Mouse (Mus musculus): ENCODE data around the gene Tmem69.

Gene Tmem69

DNA sequence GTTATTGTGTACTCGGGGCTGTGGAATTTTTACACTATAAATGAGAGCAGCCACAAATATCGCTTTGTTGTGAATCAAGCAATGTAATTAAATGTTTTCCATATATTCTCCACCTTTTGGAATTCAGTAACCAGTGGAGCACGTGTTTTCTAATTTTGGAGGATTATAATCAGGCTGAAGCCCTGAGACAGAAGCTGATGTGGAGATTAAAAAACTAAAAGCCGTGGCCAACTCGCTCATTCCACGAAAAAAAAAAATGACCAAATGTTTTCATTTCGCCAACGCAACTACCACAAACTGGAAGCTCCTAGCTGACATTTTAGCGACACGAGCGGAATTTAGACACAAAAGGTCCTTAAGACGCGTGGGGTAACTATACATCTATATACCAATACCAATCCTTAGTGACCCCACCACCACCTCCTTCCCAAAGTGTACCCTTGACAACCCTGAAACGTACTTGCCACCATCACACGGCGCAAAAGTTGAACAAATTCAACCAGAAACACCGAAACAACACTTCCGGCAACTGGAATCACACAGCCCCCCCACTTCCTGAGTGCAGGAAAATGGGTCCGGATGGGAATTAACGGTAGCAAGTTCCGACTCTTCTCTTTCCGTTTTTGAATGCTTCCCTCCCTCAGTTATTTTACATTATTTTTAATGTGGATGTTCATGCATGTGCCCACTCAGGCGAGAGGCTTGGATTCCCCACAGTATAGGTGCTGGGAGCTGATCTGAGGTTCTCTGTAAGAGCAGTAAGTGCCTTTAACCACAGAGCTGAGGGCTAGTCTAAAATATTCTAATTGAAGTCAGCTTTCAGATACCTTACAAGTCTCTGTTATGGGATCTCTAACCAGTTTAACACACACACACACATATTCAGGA lies at the start of gene Tmem69:
TSS of gene Tmem69 (minus strand) at position 524 of the 888 bp plus-strand sequence.
- POLR2A ChIA-PET = interaction anchor here (0.5 to 3.3 kb wide), 36 partner anchors 8 to 443 kb away, joined by 3 to 49 read pairs (median 7); partner anchors contain the start of genes Ipp (in 2 of the 4), Pik3r3 (in 2 of the 4), Prdx1 (in 2 of the 4) and Akr1a1 (in 1 of the 4)
- CTCF ChIA-PET = no interaction called here

DNA sequence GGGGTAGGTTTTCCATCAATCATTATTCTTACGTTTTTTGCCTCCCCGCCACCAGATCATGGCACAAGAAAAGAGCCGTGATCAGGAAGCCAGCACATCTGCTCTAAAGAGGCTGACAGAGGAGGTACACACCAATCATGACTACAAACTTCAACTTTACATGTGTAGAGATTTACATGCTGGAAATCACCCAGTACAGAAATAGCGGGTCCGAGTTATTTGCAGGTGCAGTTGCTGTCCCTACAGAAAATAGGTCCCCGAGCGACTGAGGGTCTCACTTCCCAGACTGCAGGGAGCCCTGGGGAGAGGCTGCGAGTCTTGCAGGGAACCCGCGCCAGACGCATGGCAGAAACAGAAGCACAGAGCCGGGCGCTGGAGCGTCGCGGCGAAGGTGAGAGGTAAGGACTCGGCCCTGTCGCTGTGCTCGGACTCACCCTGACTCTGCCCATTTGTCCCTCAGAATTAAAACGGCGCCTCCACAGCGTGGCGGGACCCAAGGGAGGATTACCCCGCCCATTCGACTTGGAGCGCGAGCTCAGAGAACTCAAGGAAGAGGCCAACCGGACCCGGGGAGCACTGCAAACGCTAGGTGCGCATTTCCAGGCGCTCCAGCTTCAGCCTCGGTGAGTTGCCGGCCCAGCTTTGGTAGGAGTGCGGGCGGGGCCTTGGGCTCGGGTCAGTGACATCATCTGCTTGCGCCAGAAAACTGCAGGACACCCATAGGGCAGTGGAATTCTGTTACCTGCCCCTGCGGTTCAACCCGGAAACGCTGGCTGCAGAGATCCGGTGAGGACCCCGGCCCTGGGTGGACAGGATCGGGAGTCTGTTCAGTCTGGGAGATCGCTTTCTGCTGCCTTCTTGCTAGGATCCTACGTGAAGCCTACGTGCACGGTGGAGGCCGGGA lies 41.5 kb upstream of the Tmem69 start:
- POLR2A ChIA-PET = interaction anchor here (0.5 to 20.5 kb wide), 38 partner anchors 9 to 542 kb away, joined by 3 to 849 read pairs (median 4); partner anchors contain the start of genes Prdx1 (in 3 of the 4), Gpbp1l1 (in 2 of the 4), Nasp (in 2 of the 4) and Akr1a1 (in 1 of the 4)
- CTCF ChIA-PET = interaction anchor here in 3 of 4 experiments (0.5 to 0.9 kb wide), 5 partner anchors 26 to 89 kb away, joined by 3 to 4 read pairs (median 3); no protein-coding TSS in a partner anchor

DNA sequence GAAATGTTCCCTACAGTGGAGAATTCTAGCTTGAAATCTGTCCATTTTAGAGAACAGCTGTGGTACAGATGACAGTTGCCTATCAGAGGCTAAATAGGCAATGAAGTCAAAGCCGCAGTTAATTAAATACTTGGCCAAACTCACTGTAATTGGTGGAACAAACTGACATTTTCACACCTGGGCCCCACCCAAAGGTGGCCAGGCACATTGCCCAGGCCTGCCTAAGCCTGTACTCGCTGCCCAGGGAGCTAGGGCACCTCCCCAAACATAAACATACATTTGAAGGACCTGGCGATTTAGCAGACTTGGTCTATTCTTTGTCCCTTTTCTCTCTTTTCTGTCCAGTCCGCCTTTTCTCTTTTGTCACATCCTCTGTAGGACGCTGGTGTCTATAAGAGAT lies 40.6 kb upstream of the Tmem69 start, which contains the start of gene Ccdc17:
TSS of gene Ccdc17 (plus strand) at position 276 of the 400 bp plus-strand sequence.
- CTCF ChIA-PET = interaction anchor here in 2 of 4 experiments (0.6 to 1.5 kb wide), 4 partner anchors 39 to 1577 kb away, joined by 3 to 5 read pairs (median 3); partner anchors contain the start of gene Gpbp1l1 (in 1 of the 2)
- POLR2A ChIA-PET = interaction anchor here (0.5 to 20.5 kb wide), 28 partner anchors 9 to 514 kb away, joined by 3 to 849 read pairs (median 5); partner anchors contain the start of genes Gpbp1l1 (in 4 of the 4), Prdx1 (in 3 of the 4), Akr1a1 (in 1 of the 4) and Ccdc163 (in 1 of the 4)

DNA sequence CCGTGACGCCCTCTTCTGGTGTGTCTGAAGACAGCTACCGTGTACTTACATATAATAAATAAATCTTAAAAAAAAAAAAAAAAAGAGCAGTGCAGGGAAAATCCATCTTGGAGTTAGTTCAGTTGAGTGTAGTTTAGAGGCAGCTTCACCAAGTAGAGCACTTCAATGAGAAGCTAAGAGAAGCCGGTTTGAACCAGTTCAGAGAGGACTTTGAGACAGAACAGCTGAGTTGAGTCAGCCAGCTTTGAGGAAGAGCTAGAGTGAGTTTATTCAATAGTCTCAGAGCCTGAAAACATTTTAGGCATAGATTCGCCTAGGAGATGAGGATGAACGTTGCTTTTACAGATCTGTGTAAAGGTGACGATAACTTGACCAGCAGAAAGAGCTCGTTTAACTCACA lies 40.1 kb upstream of the Tmem69 start:
- POLR2A ChIA-PET = interaction anchor here (0.5 to 20.5 kb wide), 28 partner anchors 7 to 515 kb away, joined by 3 to 849 read pairs (median 4); partner anchors contain the start of genes Gpbp1l1 (in 4 of the 4), Prdx1 (in 3 of the 4), Akr1a1 (in 1 of the 4) and Ccdc163 (in 1 of the 4)
- CTCF ChIA-PET = interaction anchor here in 1 of 4 experiments (0.7 to 1.5 kb wide), 3 partner anchors 33 to 459 kb away, joined by 3 to 5 read pairs (median 3); partner anchors contain the start of gene Gpbp1l1

DNA sequence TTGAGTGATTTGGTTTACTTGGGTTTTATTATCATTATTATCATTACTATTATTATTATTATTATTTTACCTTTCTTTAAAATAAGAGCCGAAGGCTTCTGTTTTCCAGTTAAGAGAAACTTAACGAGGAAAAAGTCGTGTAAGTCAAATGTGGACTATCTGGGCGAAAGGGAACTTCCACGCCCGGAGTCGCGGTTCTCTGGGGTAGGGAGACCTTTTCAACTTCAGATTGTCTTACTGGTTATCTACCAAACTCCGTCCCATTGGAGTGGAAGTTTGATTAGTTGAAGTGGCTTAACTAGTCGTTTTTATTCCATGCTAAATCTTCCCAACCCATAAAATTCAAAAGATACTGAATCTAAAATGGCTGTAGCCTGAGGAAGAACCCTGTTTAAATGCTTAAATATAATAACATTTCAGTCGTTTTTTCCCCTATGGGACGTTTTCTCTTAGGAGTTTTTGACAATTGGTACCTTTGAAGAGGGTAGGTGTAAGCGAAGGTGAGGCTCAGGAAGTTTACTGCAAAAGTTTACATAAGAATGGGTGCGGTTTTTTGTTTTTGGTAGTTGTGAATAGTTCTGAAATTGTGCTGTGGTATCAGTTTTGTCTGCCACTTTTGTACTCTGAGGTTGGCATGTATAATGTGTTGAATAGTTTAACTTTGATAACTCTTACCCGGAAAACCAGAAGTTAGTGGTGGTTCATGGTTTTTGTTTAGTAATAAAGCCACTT lies 2.6 kb upstream of the Tmem69 start:
- ChIA-PET POLR2A (interaction anchor here (0.5 to 3.3 kb wide), 85 partner anchors 9 to 624 kb away, joined by 3 to 49 read pairs (median 5); partner anchors contain the start of genes Ipp (in 3 of the 4), Prdx1 (in 3 of the 4), Akr1a1 (in 2 of the 4) and Ccdc17 (in 2 of the 4)), CTCF (interaction anchor here in 2 of 4 experiments (0.7 to 1.4 kb wide), 3 partner anchors 9 to 19 kb away, joined by 3 to 4 read pairs (median 3); no protein-coding TSS in a partner anchor)

DNA sequence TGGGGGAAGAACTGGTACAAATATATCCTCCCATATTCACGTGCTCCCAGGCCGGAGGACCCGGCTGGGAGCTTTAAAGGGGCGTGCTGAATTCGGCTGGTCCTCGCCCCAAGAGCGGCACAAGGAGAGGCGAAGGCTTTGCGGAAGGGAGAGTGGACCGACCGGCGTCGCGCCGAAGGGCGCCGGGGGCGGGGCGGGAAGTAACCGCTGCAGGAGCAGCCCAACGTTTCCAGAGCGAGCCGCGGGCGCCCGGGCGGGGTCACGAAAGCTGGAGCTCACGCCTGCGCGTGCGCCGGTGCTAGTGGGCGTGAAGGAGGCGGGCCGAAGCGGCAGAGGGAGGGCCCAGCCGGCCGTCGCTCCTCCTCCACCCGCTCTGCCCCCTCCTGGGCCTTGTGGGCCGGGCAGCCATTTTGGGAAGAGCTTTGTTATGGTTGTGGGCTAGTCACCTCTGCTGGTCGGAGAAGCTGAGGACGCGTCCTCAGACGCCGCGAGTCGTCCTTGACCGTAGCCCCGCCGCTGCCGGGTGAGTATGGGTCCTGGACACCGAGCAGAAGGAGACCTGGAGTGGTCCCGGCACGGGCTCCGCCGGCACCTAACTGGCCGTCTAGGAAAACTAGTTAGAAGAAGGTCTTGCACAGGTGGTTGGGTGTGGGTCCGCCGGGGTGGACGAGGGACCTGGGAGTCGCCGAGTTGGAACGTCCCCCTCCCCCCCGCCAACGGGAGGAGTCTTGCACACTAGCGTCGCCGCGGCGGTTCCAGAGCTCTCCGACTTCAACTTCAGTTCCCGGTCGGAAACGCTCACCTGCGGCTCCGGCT lies 1.8 kb upstream of the Tmem69 start, which contains the start of gene Gpbp1l1:
TSS of gene Gpbp1l1 (plus strand) at position 353 of the 816 bp plus-strand sequence.
- POLR2A ChIA-PET = interaction anchor here (0.5 to 3.3 kb wide), 119 partner anchors 8 to 720 kb away, joined by 3 to 49 read pairs (median 4); partner anchors contain the start of genes Ccdc17 (in 3 of the 4), Ipp (in 3 of the 4), Nsun4 (in 3 of the 4) and Pik3r3 (in 3 of the 4)
- CTCF ChIA-PET = interaction anchor here (0.6 to 1.4 kb wide), 7 partner anchors 10 to 1857 kb away, joined by 3 to 5 read pairs (median 4); partner anchors contain the start of genes Ccdc17 (in 1 of the 4) and Ipp (in 1 of the 4)

DNA sequence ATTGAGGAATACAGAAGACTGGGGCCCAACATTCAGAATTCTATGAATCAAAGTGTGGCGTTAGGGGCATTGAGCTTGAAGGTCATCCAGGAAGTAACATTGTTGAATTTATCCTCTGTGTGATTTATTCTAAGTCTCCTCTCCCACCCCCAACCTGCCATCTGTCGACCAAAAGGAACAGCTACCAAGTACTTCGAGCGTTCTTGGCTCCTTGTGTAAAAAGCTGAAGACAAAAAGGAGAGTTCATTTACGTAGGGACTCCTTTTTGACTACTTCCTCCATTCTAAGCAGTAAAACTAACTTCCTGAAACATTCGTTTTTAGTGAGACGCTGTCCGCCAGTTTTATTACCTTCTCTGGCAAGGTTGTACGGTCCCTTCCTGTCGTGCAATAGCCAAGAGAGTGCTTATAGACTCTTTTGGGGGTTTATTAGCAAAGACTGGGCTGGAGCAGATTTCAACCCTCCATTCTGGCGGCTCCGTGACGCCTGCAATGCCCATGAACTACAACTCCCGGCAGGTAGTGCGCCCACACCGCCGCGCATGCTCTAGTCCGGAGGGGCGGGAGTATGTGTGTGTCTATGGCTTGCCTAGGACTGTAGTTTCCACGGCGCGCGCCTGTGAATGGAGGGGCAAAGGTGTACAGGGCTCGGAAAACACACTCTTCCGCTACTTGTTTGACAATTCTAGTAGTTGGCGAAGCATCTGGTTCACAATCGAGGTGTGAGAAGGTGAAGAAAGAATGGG lies 997 bp upstream of the Tmem69 start:
- ChIA-PET CTCF (interaction anchor here (0.6 to 1.4 kb wide), 6 partner anchors 10 to 1856 kb away, joined by 3 to 5 read pairs (median 4); partner anchors contain the start of genes Ccdc17 (in 1 of the 4) and Ipp (in 1 of the 4)), POLR2A (interaction anchor here (0.5 to 3.3 kb wide), 108 partner anchors 8 to 721 kb away, joined by 3 to 49 read pairs (median 5); partner anchors contain the start of genes Ccdc17 (in 3 of the 4), Ipp (in 3 of the 4), Pik3r3 (in 3 of the 4) and Pomgnt1 (in 3 of the 4))

DNA sequence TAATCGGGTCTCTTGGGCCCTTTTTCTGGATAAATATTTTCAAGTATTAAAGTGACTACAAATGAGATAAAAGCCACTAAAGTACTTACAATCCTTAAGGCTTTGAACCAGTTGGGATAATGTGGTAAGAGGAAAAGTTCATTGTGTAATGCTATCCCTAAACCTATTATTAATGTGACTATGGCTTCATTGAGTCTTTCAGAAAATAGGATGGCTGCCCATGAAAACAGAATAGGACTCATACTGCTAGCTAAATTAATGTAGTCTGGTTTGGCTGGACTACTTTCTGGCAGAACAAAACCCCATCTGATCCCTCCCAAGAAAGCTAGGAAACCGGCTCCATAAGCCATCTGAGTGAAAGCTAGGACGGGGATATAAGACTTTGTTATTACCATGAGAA lies 2.7 kb downstream of the Tmem69 start:
- CTCF ChIA-PET = no interaction called here
- POLR2A ChIA-PET = interaction anchor here in 2 of 4 experiments (0.6 to 1.6 kb wide), 7 partner anchors 14 to 332 kb away, joined by 3 to 5 read pairs (median 3); partner anchors contain the start of genes Ipp (in 2 of the 2) and Pik3r3 (in 1 of the 2)

DNA sequence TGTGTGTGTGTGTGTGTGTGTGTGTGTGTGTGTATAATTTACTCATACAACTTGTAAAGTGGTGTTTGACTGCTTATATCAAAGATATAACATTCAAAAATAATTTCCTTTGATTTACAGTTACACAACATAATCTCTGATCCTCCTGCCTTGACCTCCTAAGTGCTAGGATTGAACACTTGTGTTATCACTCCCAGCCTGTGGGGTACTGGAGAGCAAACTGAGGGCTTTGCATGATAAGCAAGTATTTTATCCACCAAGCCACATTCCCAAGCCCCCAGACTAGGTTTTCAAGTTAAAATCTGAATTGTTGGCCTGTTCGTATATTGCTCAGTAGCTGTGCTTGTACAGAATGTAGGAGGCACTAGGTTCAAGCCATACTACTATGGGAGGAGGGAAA lies 5.3 kb downstream of the Tmem69 start:
- ChIA-PET POLR2A (interaction anchor here in 2 of 4 experiments (0.7 to 1.6 kb wide), 3 partner anchors 11 to 290 kb away, joined by 4 to 6 read pairs (median 4); no protein-coding TSS in a partner anchor), CTCF (no interaction called here)

DNA sequence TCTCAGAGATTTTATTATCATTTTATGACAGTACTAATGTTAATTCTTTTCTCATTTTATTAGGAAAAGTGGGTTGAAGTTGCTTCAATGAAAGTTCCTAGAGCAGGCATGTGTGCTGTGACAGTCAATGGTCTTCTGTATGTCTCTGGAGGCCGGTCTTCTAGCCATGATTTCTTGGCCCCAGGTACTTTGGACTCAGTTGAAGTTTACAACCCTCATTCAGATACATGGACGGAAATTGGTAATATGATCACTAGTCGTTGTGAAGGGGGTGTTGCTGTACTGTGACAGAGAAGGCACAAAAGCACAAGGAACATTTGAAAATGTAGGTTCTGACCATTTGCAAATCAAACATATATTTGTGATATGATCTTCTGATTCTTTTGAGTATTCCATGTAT lies 18.0 kb downstream of the Tmem69 start:
- ChIA-PET POLR2A (interaction anchor here in 1 of 4 experiments (1.6 kb wide), 1 partner anchor 19 kb away, joined by 9 read pairs; the partner anchor contains the start of genes Gpbp1l1 and Tmem69), CTCF (no interaction called here)

DNA sequence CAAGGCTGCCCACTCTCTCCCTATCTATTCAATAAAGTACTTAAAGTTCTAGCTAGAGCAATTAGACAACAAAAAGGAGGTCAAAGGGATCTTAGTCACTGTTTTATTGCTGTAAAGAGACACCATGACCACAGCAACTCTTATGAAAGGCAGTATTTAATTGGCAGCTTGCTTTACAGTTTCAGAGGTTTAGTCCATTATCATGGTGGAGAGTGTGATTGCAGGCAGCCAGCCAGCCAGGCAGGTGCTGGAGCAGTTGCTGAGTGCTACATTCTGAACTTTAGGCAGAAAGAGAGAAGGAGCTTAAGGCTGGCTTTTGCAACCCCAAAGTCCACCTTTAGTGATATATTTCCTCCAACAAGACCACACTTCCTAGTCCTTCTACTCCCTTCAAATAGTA lies 19.4 kb downstream of the Tmem69 start:
- POLR2A ChIA-PET = interaction anchor here in 3 of 4 experiments (0.6 to 1.5 kb wide), 7 partner anchors 13 to 416 kb away, joined by 3 to 5 read pairs (median 4); partner anchors contain the start of gene Ipp (in 2 of the 3)
- CTCF ChIA-PET = interaction anchor here in 1 of 4 experiments (0.6 kb wide), 1 partner anchor 87 kb away, joined by 5 read pairs; no protein-coding TSS in a partner anchor

DNA sequence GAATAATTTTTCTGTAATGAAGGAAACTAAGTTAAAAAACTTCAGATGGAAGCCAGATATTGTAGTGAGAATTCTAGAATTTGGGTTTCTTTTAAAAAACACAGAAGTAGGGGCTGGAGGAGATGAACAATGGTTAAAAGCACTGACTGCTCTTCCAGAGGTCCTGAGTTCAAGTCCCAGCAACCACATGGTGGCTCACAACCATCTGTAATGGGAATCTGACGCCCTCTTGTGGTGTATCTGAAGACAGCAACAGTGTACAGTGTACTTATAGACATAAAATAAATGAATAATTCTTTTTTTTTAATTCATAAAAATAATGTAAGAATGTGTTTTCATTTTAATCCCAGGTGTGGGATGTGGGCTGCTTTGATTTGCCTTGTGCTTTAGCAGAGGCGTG lies 24.6 kb downstream of the Tmem69 start:
- ChIA-PET POLR2A (no interaction called here), CTCF (no interaction called here)

DNA sequence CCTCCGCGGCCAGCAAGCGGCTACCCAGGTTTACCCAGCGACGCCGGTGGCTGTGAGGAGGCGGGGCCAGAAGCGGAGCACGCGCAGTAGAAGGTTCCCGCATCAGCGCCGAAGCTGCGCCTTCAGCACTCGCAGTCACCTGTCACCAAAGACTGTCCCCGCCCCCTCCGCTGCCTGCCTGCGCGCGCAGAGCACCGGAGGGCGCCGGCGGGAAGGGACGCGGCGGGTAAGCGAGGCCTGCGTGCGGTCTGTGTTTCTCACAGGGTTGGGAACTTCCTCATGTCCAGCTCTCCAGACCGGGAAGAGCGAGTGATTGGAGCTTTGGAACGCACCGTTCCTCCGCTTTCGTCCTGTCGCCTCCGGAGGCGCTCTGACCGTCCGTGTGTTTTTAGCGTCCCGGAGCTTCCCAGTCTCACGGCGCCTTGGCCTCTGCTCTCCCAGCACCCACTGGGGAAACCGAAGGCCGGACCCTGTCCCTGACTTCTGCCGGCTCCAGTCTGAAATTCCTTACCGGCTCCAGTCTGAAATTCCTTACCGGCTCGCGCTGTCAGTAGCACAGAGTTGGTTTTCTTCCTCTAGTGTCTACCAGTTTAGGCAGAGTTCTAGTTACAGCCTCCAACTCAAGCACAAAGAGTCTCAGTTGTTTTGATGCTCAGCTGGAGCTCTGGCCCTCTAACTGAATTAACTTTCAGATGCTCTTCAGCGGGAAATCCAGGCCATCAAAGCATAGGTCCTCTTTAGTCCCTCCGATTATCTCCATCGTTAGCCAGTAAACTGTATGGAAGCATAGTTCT lies 48.1 kb downstream of the Tmem69 start, which contains the start of gene Ipp:
TSS of gene Ipp (plus strand) at position 125 of the 794 bp plus-strand sequence.
- ChIA-PET CTCF (interaction anchor here in 2 of 4 experiments (0.5 to 1.4 kb wide), 7 partner anchors 9 to 85 kb away, joined by 3 to 4 read pairs (median 3); partner anchors contain the start of gene Gpbp1l1 (in 1 of the 2)), POLR2A (interaction anchor here (0.6 to 5.0 kb wide), 47 partner anchors 8 to 453 kb away, joined by 3 to 24 read pairs (median 4); partner anchors contain the start of genes Gpbp1l1 (in 3 of the 4), Mast2 (in 2 of the 4), Pik3r3 (in 2 of the 4) and Prdx1 (in 2 of the 4))
